Mouse (Mus musculus) embryonic facial prominence, embryonic 13.5 days (tissue): Measurements from ENCODE around the gene Zfp346. TPM values are rescaled to one million over a fixed set of nuclear protein-coding genes. Genes with fewer than 3 reads are reported as not detected.

Experiments
- ATAC-seq: fragments of 200-750 bp; cut with Nextera tagmentation; 2 replicates; pipeline ENCODE4 v1.8.0; 2017; ENCODE audit warnings: low read depth; ENCODE audit not compliant: insufficient number of reproducible peaks, insufficient read depth, low FRiP score, low TSS enrichment
- H3K27ac ChIP-seq: fragments of 300-500 bp; sonication (generic); 2 replicates; pipeline ENCODE4 v1.5.1; 2015; ENCODE audit warnings: moderate library complexity, mild to moderate bottlenecking, inconsistent platforms
- H3K27me3 ChIP-seq: fragments of 300-500 bp; sonication (generic); 2 replicates; pipeline ENCODE4 v1.6.1; 2015; ENCODE audit warnings: mild to moderate bottlenecking, inconsistent platforms
- H3K36me3 ChIP-seq: fragments of 300-500 bp; sonication (generic); 2 replicates; pipeline ENCODE4 v1.6.1; 2015; ENCODE audit warnings: mild to moderate bottlenecking, inconsistent platforms
- H3K4me1 ChIP-seq: fragments of 300-500 bp; sonication (generic); 2 replicates; pipeline ENCODE4 v1.6.1; 2015; ENCODE audit warnings: inconsistent platforms
- H3K4me2 ChIP-seq: fragments of 300-500 bp; sonication (generic); 2 replicates; pipeline ENCODE4 v1.6.1; 2015; ENCODE audit warnings: moderate library complexity, mild to moderate bottlenecking, inconsistent platforms
- H3K4me3 ChIP-seq: fragments of 300-500 bp; sonication (generic); 2 replicates; pipeline ENCODE4 v1.5.1; 2015; ENCODE audit warnings: mild to moderate bottlenecking, inconsistent platforms
- H3K9ac ChIP-seq: fragments of 300-500 bp; sonication (generic); 2 replicates; pipeline ENCODE4 v1.6.1; 2015; ENCODE audit warnings: mild to moderate bottlenecking, inconsistent platforms
- H3K9me3 ChIP-seq: fragments of 300-500 bp; sonication (generic); 2 replicates; pipeline ENCODE4 v1.6.1; 2016; ENCODE audit warnings: inconsistent platforms
- WGBS: fragments of 180-500 bp; shearing (Covaris S2); methylation state at CpG from one replicate; pipeline ENCODE4 v1.1.7; 2015; ENCODE audit warnings: mixed read lengths; 5-methylcytosine and 5-hydroxymethylcytosine counted together
- polyA plus RNA-seq: library from polyadenylated mRNA; unstranded; fragments of >200 nt; fragmentation: Nextera tagmentation; extraction: Ambion mirVana; gene quantifications from 2 replicates; pipeline ENCODE4 v1.2.1, GENCODE M21; 2015

Gene Zfp346
- polyA plus RNA-seq, 1 experiment from 2014 or later: 28.1 TPM

DNA sequence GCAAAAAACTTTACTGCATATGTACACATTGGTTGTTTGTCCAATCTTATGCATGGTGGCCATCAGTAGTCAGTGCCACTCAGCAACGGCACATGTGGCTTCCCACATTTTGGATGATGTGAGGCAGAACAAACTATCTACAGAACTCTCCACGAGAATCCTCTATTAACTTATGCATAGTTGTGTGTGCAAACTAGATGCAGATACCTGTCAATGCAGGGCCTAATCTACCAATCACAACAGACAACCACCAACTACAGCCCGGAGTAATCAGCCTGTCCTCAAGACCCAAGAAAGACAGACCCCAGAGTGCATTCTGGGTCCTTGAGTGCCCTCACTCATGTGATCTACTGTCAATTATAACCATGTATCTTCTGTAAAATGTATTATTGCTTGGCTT, 2.7 kb upstream of the Zfp346 start:
- H3K4me1 ChIP-seq: peaks cover 19% of the 10 kb centered on the region
- H3K4me3 ChIP-seq: no peak overlapping the region
- H3K4me2 ChIP-seq: no peak overlapping the region
- H3K9ac ChIP-seq: no peak overlapping the region
- no peaks in the 10 kb centered on the region for H3K9me3 ChIP-seq
- H3K27ac ChIP-seq: no peak overlapping the region
- H3K36me3 ChIP-seq: 0 out of 2 replicates have a peak, but pooled peaks cover under 1% of the 10 kb centered on the region
- H3K27me3 ChIP-seq: no peaks in the 10 kb centered on the region
- no peak for ATAC-seq
- WGBS: 92% methylated on average over 3 of the region's 3 CpGs

DNA sequence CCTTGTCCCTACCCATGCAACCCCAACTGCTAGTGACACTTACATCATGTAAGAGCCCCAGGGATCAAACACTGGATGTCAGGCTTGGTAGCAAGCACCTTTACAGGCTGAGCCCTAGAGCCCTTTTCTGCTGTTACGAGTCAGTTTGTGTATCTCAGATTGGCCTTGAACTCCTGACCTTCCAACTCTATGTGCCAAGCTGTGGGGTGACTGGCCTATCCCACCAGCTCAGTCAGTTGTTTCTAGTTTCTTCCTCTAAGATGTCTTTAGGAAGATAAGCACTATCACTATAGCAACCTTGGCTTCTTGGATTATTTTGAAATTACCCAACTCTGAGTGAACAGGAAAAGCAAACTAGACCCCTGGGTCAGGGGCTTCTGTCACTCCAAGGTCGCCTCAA, 1.8 kb upstream of the Zfp346 start:
- 73% methylated on average over 2 of the region's 2 CpGs for WGBS

DNA sequence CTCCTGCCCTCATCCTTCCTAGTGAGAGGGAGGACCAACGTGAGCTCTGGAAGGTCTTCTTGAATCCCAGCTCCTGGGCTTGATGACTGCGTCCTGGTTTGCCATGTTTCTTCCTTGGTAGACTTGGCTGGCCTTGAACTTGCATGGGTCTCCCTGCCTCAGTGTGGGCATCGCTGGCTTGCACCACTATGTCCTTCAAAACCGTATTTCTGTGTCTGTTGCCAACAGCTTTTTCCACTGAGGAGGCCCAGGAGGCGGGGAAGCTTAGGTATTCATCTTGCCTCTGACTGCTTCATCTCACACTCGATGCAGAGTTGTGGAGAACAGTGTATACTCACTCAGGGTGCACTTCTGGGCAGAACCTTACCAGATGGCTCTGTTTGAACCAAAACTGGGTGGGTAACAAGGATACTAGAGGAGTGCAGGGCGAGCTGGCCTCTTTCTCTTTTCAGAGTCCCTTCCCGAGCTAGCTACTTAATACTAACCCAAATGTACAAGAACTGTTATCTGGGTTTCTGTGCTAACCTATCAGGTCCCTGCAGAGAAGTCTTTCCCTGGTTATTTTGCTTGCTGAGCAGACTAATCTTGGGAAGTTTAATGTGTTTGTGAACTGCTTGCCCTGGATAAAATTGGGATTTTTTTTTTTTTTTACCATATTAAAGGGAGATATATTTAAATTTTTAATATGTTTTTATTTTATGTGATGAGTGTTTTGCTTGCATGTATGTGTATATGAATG, 1.0 kb downstream of the Zfp346 start:
- peaks cover 26% of the 10 kb centered on the region for H3K36me3 ChIP-seq

More for the DNA sequence above, 1.8 kb upstream of the Zfp346 start:
- Histone ChIP-seq H3K36me3 (peaks cover 10% of the 10 kb centered on the region), H3K9me3 (no peaks in the 10 kb centered on the region), H3K4me3 (no peak overlapping the region), H3K9ac (no peak overlapping the region), H3K27me3 (no peaks in the 10 kb centered on the region), H3K27ac (no peak overlapping the region), H3K4me2 (no peak overlapping the region), H3K4me1 (peaks cover 23% of the 10 kb centered on the region)
- no peak for ATAC-seq

DNA sequence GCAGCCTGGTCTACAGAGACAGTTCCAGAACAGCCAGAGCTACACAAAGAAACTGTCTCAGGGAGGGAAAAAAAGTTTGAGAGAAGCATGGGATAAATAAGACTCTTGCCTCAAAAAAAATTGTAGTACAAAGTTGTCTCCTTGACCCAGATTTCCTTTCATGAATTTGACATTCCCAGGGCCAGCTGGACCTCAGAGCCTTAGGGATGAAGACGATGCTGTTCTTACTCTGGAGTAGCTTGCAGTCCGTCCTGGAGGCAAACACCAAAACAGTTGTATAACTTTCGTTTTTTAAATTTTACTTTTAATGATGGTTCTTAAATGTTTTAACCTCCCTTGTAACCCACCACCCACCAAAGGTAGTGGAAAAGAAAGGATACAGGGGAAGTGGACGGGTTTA, 2.0 kb downstream of the Zfp346 start:
- Histone ChIP-seq H3K27me3 (no peaks in the 10 kb centered on the region), H3K36me3 (peaks cover 29% of the 10 kb centered on the region), H3K9me3 (no peaks in the 10 kb centered on the region), H3K4me3 (no peak overlapping the region), H3K4me2 (no peak overlapping the region), H3K27ac (no peak overlapping the region), H3K9ac (no peak overlapping the region), H3K4me1 (peaks cover 17% of the 10 kb centered on the region)
- WGBS: 86% methylated on average over 4 of the region's 4 CpGs
- no peak for ATAC-seq

More for the DNA sequence above, 1.0 kb downstream of the Zfp346 start:
- peak overlapping the region; percentile 80 for H3K4me2 ChIP-seq
- 21% methylated on average over 8 of the region's 8 CpGs for WGBS
- H3K27ac ChIP-seq: peak overlapping the region; percentile 84; the same call in 1 of the 2 replicates
- no peaks in the 10 kb centered on the region for H3K9me3 ChIP-seq
- H3K9ac ChIP-seq: peak overlapping the region; percentile 93
- no peaks in the 10 kb centered on the region for H3K27me3 ChIP-seq
- peak overlapping the region; percentile 85 for H3K4me3 ChIP-seq
- H3K4me1 ChIP-seq: peaks cover 17% of the 10 kb centered on the region
- no peak for ATAC-seq

GRCm38 (mm10) chr13:55107694-55108093, 2.6 kb downstream of the Zfp346 start:
- no peak overlapping the region for H3K4me3 ChIP-seq
- H3K27me3 ChIP-seq: no peaks in the 10 kb centered on the region
- WGBS: 68% methylated on average over 8 of the region's 8 CpGs
- H3K36me3 ChIP-seq: peaks cover 31% of the 10 kb centered on the region
- H3K9ac ChIP-seq: no peak overlapping the region
- no peak for ATAC-seq
- H3K4me1 ChIP-seq: peaks cover 17% of the 10 kb centered on the region
- no peaks in the 10 kb centered on the region for H3K9me3 ChIP-seq
- no peak overlapping the region for H3K27ac ChIP-seq
- H3K4me2 ChIP-seq: no peak overlapping the region

DNA sequence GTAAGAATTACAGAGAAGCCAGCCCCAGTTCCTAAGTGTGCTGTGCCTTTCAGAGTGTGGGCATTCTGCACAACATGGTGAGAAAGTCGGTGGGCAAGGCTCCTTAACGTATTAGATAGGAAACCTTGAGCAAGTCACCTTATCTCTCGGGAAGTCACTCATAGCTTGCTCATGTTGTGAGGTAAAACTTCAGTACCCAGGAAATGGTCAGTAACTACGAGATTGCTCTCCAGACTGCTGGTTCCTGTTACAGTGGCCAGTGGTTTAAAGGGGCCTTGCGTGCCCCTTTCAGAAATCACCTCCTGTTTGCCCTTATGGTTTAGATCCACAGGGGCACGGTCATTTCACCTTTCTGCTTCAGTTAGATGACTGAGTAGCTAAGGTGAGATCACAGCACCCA, 9.3 kb downstream of the Zfp346 start:
- Histone ChIP-seq H3K27ac (no peak overlapping the region), H3K9me3 (no peaks in the 10 kb centered on the region), H3K27me3 (no peaks in the 10 kb centered on the region), H3K4me3 (no peak overlapping the region), H3K36me3 (peaks cover 70% of the 10 kb centered on the region), H3K9ac (no peak overlapping the region), H3K4me1 (no peaks in the 10 kb centered on the region), H3K4me2 (no peak overlapping the region)
- no peak for ATAC-seq
- WGBS: 83% methylated on average over 6 of the region's 6 CpGs

GRCm38 (mm10) chr13:55124903-55125302, 19.8 kb downstream of the Zfp346 start:
- H3K9me3 ChIP-seq: no peaks in the 10 kb centered on the region
- no peaks in the 10 kb centered on the region for H3K4me1 ChIP-seq
- no peak overlapping the region for H3K9ac ChIP-seq
- no peaks in the 10 kb centered on the region for H3K27me3 ChIP-seq
- H3K4me2 ChIP-seq: no peak overlapping the region
- no peak overlapping the region for H3K27ac ChIP-seq
- no peak overlapping the region for H3K4me3 ChIP-seq
- peaks cover 68% of the 10 kb centered on the region for H3K36me3 ChIP-seq
- 90% methylated on average over 6 of the region's 6 CpGs for WGBS
- ATAC-seq: no peak

DNA sequence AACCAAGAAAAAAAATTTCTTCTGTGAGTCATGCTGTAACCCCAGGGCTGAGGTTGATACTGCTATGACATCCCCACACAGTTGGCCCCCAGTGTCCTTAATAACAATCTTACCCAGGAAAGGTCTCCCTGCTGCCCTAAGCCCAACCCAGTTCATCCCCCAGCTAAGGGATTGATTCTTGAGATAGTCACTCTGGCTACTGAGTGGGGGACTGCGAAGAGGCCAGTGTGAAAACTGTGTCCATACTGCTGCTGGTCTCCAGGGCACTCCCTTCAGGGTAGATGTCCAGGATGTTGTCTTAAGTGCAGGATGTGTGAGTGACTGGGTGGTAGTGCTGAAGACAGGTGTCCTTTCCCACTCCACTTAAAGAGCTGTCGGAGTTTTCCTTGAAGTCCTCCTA, 28.3 kb downstream of the Zfp346 start, which contains the start of gene Gm17617:
TSS of gene Gm17617 (minus strand) at position 101 of the 400 bp plus-strand sequence.
- H3K4me1 ChIP-seq: no peaks in the 10 kb centered on the region
- peaks cover 52% of the 10 kb centered on the region for H3K36me3 ChIP-seq
- no peak within 1 kb of the TSS for H3K4me2 ChIP-seq
- H3K9me3 ChIP-seq: no peaks in the 10 kb centered on the region
- no peak within 1 kb of the TSS for H3K27ac ChIP-seq
- ATAC-seq: no peak
- 97% methylated on average over 2 of the region's 2 CpGs for WGBS
- H3K27me3 ChIP-seq: no peaks in the 10 kb centered on the region
- no peak within 1 kb of the TSS for H3K9ac ChIP-seq
- no peak within 1 kb of the TSS for H3K4me3 ChIP-seq

- no peak for ATAC-seq
- no peaks in the 10 kb centered on the region for H3K9me3 ChIP-seq
- H3K4me2 ChIP-seq: no peak overlapping the region
- no peaks in the 10 kb centered on the region for H3K4me1 ChIP-seq
- H3K4me3 ChIP-seq: no peak overlapping the region
- no peak overlapping the region for H3K9ac ChIP-seq
- no peak overlapping the region for H3K27ac ChIP-seq
- no peaks in the 10 kb centered on the region for H3K27me3 ChIP-seq
- peaks cover 37% of the 10 kb centered on the region for H3K36me3 ChIP-seq
- WGBS: 5% methylated on average over 5 of the region's 5 CpGs
Measured at GRCm38 (mm10) chr13:55135382-55135781, 30.3 kb downstream of the Zfp346 start.

GRCm38 (mm10) chr13:55140271-55140670, 35.2 kb downstream of the Zfp346 start:
- Histone ChIP-seq H3K4me2 (no peak overlapping the region), H3K9me3 (no peaks in the 10 kb centered on the region), H3K4me1 (no peaks in the 10 kb centered on the region), H3K36me3 (no peaks in the 10 kb centered on the region), H3K27ac (no peak overlapping the region), H3K4me3 (no peak overlapping the region), H3K9ac (no peak overlapping the region), H3K27me3 (no peaks in the 10 kb centered on the region)
- no peak for ATAC-seq
- 72% methylated on average over 2 of the region's 2 CpGs for WGBS

DNA sequence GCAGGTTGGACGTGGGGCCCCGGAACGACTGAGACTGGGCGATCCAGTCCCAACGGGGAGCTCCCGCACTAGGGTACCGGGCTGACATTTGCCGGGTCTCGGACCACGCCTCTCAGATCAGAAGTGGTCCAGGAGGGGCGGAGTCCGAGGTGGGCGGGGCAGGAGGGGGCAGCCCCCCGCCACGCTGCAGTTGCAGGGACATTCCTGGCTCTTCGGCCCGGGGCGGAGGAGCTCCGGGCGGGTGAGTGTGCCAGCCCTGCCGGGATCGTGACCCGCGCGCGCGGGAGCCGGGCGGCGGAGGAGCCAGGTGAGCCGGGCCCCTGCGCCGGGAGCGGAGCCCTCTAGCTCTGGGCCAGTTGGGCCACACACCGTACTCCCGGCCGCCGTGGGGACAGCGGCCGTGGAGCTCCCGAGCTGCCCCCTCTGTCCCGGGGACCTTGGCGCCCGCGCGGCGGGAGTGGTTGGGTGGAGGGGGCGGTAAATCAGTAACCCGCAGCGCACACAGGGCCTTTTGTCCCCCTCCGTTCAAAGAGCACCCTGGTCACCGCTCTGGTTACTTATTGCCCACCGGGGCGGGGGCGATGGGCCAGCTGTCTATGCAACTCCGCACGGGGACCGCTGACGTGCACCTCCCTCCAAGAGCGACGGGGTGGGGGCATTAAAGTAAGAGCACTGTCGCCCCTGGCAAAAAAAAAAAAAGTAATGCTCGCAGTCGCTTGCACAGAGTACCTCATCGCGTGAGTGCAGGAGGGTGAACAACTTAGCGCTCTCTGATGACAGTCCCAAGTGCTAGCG, 47.7 kb downstream of the Zfp346 start, which contains the start of gene Fgfr4:
TSS of gene Fgfr4 (plus strand) at position 20 of the 795 bp plus-strand sequence.
- WGBS: 1% methylated on average over 55 of the region's 68 CpGs
- 0 out of 2 replicates have a peak, but pooled peaks have one; percentile 35 for ATAC-seq
- peak within 1 kb of the TSS; percentile 76 for H3K9ac ChIP-seq
- H3K27ac ChIP-seq: no peak within 1 kb of the TSS
- H3K4me3 ChIP-seq: peak within 1 kb of the TSS; percentile 65
- no peaks in the 10 kb centered on the region for H3K36me3 ChIP-seq
- no peaks in the 10 kb centered on the region for H3K9me3 ChIP-seq
- peak within 1 kb of the TSS; percentile 96 for H3K4me2 ChIP-seq
- peaks cover 44% of the 10 kb centered on the region for H3K27me3 ChIP-seq
- peaks cover 10% of the 10 kb centered on the region for H3K4me1 ChIP-seq
